Mouse (Mus musculus): Measurements from ENCODE around the gene Tshz2.

GRCm38 (mm10) chr2:170104396-170104795 lies 471.6 kb downstream of the Tshz2 start:
- TF ChIP-seq CTCF (IDR thresholded peaks at IDR 0.05; ENCODE audit: extremely low read depth, insufficient read depth, insufficient read length, insufficient replicate concordance) (no peak), POLR2A (IDR thresholded peaks at IDR 0.05; ENCODE audit: low read depth, low read length) (no peak)

Measured in spleen, adult 2 months (tissue).